Mouse (Mus musculus): Measurements from ENCODE around the gene Tmem104. TPM values are rescaled to one million over a fixed set of nuclear protein-coding genes. Genes with fewer than 3 reads are reported as not detected.

The Tmem104 gene
- polyA plus RNA-seq, 1 experiment from 2014 or later = 6.5 TPM

DNA sequence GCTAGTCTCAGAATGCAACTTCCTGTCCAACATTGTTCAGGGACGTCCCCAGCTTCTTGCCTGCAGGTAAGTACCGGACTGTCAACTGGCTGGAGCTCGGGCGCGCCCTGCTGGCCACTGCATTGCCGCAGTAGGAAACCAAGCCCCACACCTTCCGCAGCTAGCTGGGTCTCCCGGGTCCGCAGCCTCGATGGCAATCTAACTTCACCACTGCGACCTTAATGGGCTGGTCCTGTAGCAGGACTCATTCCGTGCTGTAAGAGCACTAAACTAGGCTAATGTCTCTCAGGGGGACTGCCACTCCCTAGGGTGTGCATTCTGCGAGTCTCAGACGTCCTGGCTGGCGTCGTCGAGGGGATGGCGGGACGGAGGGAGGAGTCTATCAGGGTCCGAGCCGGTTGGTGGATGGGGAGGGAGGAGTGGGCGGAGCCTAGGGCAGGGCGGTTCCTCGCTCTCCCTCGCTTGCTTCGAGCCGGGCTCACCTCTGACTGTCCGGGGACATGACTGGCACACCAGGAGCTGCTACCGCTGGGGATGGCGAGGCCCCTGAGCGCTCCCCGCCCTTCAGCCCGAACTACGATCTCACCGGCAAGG lies 33.5 kb upstream of the Tmem104 start:
- WGBS = under 1% methylated on average over 35 of the region's 35 CpGs
- H3K27me3 ChIP-seq (ENCODE audit: control insufficient read depth, insufficient read depth, low read length) = peaks cover 37% of the 10 kb centered on the region
- H3K4me3 ChIP-seq (ENCODE audit: control insufficient read depth in 1 of 2, insufficient read depth in 1 of 2, low read depth in 1 of 2, low read length in 2 of 2) = peak overlapping the region; percentile 33 to 34
- peak; percentile 51 for ATAC-seq (ENCODE audit: insufficient number of reproducible peaks, insufficient read depth, low FRiP score, low read depth)
- peaks cover 12 to 21% of the 10 kb centered on the region in 2 experiments for H3K4me1 ChIP-seq (ENCODE audit: control insufficient read depth in 2 of 2, insufficient read depth in 2 of 2, low read length in 2 of 2)
- peak overlapping the region; percentile 38; the same call in 1 of the 2 replicates for H3K9ac ChIP-seq (ENCODE audit: low read length)
- H3K9me3 ChIP-seq (ENCODE audit: control insufficient read depth, low read length) = 0 out of 2 replicates have a peak, but pooled peaks cover 6% of the 10 kb centered on the region
- H3K36me3 ChIP-seq (ENCODE audit: control insufficient read depth, insufficient read depth, low read length) = no peaks in the 10 kb centered on the region
- peak overlapping the region; percentile 58 for H3K4me2 ChIP-seq (ENCODE audit: low read length)
- no peak overlapping the region for H3K27ac ChIP-seq (replicated peaks in 1 of 2; ENCODE audit: control insufficient read depth in 1 of 2, insufficient read depth in 1 of 2, low read depth in 2 of 2, low read length in 2 of 2)

DNA sequence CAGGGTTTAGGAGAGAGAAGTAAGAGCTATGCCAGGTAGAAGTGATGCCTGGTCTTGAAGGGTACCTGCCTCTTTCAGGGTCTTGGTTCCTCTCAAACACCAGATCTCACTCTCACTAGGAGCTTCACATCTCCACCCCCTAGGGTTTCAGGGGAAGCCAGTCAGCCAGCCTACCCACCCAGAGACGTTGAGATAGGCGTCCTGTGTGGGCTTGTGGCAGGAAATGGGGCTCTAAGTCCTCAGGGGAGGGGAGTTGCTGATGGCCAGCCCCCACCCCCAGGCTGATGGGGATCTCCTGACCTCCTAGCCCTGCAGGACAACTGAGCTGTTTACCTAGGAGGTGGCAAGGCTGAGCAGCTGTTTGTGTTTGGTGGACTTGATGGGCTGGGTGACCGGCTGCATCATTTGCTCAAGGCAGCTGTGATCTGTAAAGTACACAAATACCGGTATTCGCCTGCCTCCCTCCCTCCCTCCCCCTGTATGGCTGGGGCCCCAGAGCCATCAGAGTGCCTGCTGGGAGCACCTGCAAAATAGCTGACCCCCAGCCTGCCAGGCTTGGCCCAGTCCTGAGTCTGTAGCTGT lies 32.1 kb upstream of the Tmem104 start:
- Histone ChIP-seq H3K9me3 (ENCODE audit: control insufficient read depth, low read length) (no peaks in the 10 kb centered on the region), H3K4me3 (ENCODE audit: control insufficient read depth in 1 of 2, insufficient read depth in 1 of 2, low read depth in 1 of 2, low read length in 2 of 2) (no peak overlapping the region), H3K36me3 (ENCODE audit: control insufficient read depth, insufficient read depth, low read length) (no peaks in the 10 kb centered on the region), H3K9ac (ENCODE audit: low read length) (no peak overlapping the region), H3K4me1 (ENCODE audit: control insufficient read depth in 2 of 2, insufficient read depth in 2 of 2, low read length in 2 of 2) (peaks cover 12 to 21% of the 10 kb centered on the region in 2 experiments), H3K4me2 (ENCODE audit: low read length) (no peak overlapping the region), H3K27me3 (ENCODE audit: control insufficient read depth, insufficient read depth, low read length) (peaks cover 37% of the 10 kb centered on the region), H3K27ac (replicated peaks in 1 of 2; ENCODE audit: control insufficient read depth in 1 of 2, insufficient read depth in 1 of 2, low read depth in 2 of 2, low read length in 2 of 2) (no peak overlapping the region)
- WGBS = 5% methylated on average over 5 of the region's 5 CpGs
- ATAC-seq (ENCODE audit: insufficient number of reproducible peaks, insufficient read depth, low FRiP score, low read depth) = no peak

DNA sequence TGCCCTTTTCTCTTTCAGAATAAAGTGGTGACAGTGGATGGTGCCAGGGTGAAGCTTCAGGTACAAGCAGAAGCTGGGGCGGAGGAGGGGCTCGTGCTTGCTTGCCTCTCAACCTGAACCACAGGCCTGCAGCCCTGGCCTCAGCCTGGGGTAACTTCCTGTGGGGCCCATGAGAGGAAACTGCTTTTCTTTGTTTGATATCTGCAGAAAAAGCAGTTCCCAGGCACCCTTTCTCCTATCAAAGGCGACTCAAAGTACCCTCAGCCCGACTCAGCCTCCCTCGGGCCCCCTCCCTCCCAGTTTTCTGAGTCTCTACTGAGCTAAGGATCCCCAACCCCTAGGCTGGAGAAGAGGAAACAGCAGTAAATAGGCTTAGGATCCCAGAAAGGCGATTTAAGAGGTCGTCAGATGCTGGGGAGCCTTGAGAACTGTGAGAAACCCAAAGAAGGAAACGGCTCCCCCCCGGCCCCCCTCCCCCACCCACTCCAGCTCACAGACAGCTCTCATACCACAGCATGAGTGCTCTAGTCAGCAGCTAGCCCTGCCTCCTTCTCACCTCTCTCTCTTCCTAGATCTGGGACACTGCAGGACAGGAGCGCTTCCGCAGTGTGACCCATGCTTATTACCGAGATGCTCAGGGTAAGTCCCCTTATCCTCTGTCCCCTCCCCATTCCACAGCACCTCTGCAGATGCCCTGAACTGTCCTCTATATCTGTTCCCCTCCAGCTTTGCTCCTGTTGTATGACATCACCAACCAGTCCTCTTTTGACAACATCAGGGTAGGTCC lies 29.2 kb upstream of the Tmem104 start:
- Histone ChIP-seq H3K27me3 (ENCODE audit: control insufficient read depth, insufficient read depth, low read length) (peaks cover 30% of the 10 kb centered on the region), H3K4me3 (ENCODE audit: control insufficient read depth in 1 of 2, insufficient read depth in 1 of 2, low read depth in 1 of 2, low read length in 2 of 2) (no peak overlapping the region), H3K4me2 (ENCODE audit: low read length) (0 out of 2 replicates have a peak overlapping the region, but pooled peaks have one; percentile 9), H3K9ac (ENCODE audit: low read length) (peak overlapping the region; percentile 22; the same call in 1 of the 2 replicates), H3K4me1 (ENCODE audit: control insufficient read depth in 2 of 2, insufficient read depth in 2 of 2, low read length in 2 of 2) (peaks cover 23 to 28% of the 10 kb centered on the region in 2 experiments), H3K9me3 (ENCODE audit: control insufficient read depth, low read length) (no peaks in the 10 kb centered on the region), H3K27ac (replicated peaks in 1 of 2; ENCODE audit: control insufficient read depth in 1 of 2, insufficient read depth in 1 of 2, low read depth in 2 of 2, low read length in 2 of 2) (peak overlapping the region; percentile 38 to 53; a peak in 3 of 4 replicates), H3K36me3 (ENCODE audit: control insufficient read depth, insufficient read depth, low read length) (no peaks in the 10 kb centered on the region)
- ATAC-seq (ENCODE audit: insufficient number of reproducible peaks, insufficient read depth, low FRiP score, low read depth) = no peak; the same call in 1 of the 2 replicates
- 15% methylated on average over 12 of the region's 12 CpGs for WGBS

DNA sequence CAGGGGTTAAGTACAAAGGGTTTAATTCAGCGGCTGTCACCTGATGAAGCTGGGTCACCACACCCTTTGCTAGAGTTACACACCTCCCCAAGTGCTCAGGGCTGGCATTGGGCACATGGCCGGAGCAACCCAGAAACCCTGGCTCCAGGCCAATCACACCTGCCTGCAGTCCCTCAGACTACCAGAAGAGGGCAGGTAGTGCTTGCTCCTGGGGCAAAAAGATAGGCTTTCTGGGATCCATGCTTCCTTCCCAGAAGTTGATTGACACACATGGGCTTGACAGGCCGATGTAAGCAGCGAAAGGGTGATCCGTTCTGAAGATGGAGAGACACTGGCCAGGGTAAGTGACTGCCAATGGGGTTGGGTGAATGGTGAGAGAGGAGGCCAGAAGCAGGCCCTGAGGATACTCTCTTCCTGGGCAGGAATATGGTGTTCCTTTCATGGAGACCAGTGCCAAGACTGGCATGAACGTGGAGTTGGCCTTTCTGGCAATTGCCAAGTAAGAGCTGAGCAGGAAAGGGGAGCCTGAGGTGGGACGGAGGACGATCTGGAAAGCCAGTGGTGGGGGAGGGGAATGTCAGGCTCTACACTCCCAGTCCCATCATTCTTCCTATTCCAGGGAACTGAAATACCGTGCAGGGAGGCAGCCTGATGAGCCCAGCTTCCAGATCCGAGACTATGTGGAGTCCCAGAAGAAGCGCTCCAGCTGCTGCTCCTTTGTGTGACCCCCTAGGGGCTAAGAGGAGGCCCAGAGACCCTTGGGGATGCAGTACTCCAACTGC lies 27.1 kb upstream of the Tmem104 start:
- Histone ChIP-seq H3K27me3 (ENCODE audit: control insufficient read depth, insufficient read depth, low read length) (peaks cover 20% of the 10 kb centered on the region), H3K4me1 (ENCODE audit: control insufficient read depth in 2 of 2, insufficient read depth in 2 of 2, low read length in 2 of 2) (peaks cover 18 to 40% of the 10 kb centered on the region in 2 experiments), H3K4me3 (ENCODE audit: control insufficient read depth in 1 of 2, insufficient read depth in 1 of 2, low read depth in 1 of 2, low read length in 2 of 2) (no peak overlapping the region), H3K9me3 (ENCODE audit: control insufficient read depth, low read length) (no peaks in the 10 kb centered on the region), H3K36me3 (ENCODE audit: control insufficient read depth, insufficient read depth, low read length) (no peaks in the 10 kb centered on the region), H3K27ac (replicated peaks in 1 of 2; ENCODE audit: control insufficient read depth in 1 of 2, insufficient read depth in 1 of 2, low read depth in 2 of 2, low read length in 2 of 2) (no peak overlapping the region), H3K9ac (ENCODE audit: low read length) (no peak overlapping the region), H3K4me2 (ENCODE audit: low read length) (no peak overlapping the region)
- WGBS = 58% methylated on average over 11 of the region's 11 CpGs
- no peak for ATAC-seq (ENCODE audit: insufficient number of reproducible peaks, insufficient read depth, low FRiP score, low read depth)

DNA sequence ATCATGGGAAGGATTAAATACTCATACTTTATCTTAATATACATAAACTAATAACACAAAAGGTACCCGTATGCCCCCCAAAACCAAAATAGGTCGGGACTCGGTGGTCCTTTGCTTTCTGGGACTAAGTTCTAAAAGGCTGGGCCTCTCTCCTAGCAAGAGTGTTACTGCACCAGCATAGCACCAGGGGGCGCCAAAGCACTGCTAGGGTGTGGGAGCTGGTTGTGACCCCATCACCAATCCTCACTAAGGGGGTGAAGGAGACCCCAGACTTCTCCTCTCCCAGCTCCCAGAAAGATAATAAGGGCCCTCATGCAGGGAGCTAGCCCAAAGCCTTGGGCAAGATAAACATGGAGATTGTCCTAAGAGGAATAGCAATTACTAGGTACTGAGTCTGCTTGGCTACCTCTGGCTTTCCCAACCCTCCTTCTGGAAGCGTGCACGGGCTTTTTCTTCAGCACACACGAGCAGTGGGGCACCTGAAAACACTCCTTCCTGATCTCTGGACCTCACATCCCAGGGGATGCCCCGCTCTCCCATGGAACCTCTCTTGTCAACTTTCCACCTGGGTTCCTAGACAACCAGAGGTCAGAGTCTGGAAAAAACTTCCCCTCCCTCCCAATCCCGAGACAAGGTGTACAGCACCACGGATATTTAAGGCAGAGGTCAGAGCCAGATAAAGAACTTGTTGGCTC lies 26.3 kb upstream of the Tmem104 start:
- no peak overlapping the region for H3K9ac ChIP-seq (ENCODE audit: low read length)
- WGBS = 27% methylated on average over 10 of the region's 10 CpGs
- ATAC-seq (ENCODE audit: insufficient number of reproducible peaks, insufficient read depth, low FRiP score, low read depth) = no peak

DNA sequence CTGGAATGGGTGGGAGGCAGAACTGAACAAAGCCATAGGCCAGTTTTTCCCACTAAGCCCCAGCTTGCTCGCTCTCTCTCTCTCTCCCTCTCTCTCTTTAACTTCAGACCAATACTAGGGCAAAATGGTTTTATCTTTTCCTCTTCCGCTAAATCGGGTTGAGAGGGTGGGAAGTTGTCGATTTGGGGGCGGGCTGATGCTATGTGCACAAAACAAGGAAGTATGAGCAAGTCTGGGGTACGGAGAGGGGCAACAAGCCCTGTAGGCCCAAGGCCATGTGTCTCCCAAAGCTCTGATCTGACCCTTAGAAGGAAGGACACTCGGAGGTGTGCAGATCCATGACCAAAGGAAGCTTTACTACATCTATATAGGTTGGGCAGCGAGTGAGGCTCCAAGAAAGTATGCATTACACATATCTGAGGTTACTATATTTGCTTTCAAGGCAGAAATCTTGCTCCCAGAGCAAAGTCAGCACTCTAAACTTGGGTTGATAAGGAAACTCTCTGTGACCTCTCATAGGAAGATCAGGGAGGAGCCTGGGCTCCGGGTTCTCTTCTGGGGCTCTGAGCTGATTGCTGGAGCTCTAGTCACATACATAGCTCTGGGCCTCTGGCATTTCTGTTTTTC lies 25.6 kb upstream of the Tmem104 start:
- ATAC-seq (ENCODE audit: insufficient number of reproducible peaks, insufficient read depth, low FRiP score, low read depth) = no peak
- H3K9ac ChIP-seq (ENCODE audit: low read length) = no peak overlapping the region
- 50% methylated on average over 9 of the region's 9 CpGs for WGBS

More for the DNA sequence above, 26.3 kb upstream of the Tmem104 start:
- Histone ChIP-seq H3K4me3 (ENCODE audit: control insufficient read depth in 1 of 2, insufficient read depth in 1 of 2, low read depth in 1 of 2, low read length in 2 of 2) (no peak overlapping the region), H3K9me3 (ENCODE audit: control insufficient read depth, low read length) (no peaks in the 10 kb centered on the region), H3K4me1 (ENCODE audit: control insufficient read depth in 2 of 2, insufficient read depth in 2 of 2, low read length in 2 of 2) (peaks cover 18 to 43% of the 10 kb centered on the region in 2 experiments), H3K27me3 (ENCODE audit: control insufficient read depth, insufficient read depth, low read length) (peaks cover 21% of the 10 kb centered on the region; the same call in 1 of the 2 replicates), H3K4me2 (ENCODE audit: low read length) (no peak overlapping the region), H3K27ac (replicated peaks in 1 of 2; ENCODE audit: control insufficient read depth in 1 of 2, insufficient read depth in 1 of 2, low read depth in 2 of 2, low read length in 2 of 2) (no peak overlapping the region), H3K36me3 (ENCODE audit: control insufficient read depth, insufficient read depth, low read length) (no peaks in the 10 kb centered on the region)

More for the DNA sequence above, 25.6 kb upstream of the Tmem104 start:
- Histone ChIP-seq H3K4me2 (ENCODE audit: low read length) (0 out of 2 replicates have a peak overlapping the region, but pooled peaks have one; percentile 93), H3K4me3 (ENCODE audit: control insufficient read depth in 1 of 2, insufficient read depth in 1 of 2, low read depth in 1 of 2, low read length in 2 of 2) (no peak overlapping the region), H3K9me3 (ENCODE audit: control insufficient read depth, low read length) (no peaks in the 10 kb centered on the region), H3K36me3 (ENCODE audit: control insufficient read depth, insufficient read depth, low read length) (no peaks in the 10 kb centered on the region), H3K27me3 (ENCODE audit: control insufficient read depth, insufficient read depth, low read length) (peaks cover 15% of the 10 kb centered on the region; the same call in 1 of the 2 replicates), H3K27ac (replicated peaks in 1 of 2; ENCODE audit: control insufficient read depth in 1 of 2, insufficient read depth in 1 of 2, low read depth in 2 of 2, low read length in 2 of 2) (no peak overlapping the region), H3K4me1 (ENCODE audit: control insufficient read depth in 2 of 2, insufficient read depth in 2 of 2, low read length in 2 of 2) (peaks cover 18 to 43% of the 10 kb centered on the region in 2 experiments)
